Mouse (Mus musculus) hindbrain, embryonic 14.5 days (tissue): Measurements from ENCODE around the gene Zfp346. TPM values are rescaled to one million over a fixed set of nuclear protein-coding genes. Genes with fewer than 3 reads are reported as not detected.

Experiments used
- ATAC-seq: fragments of 200-750 bp; cut with Nextera tagmentation; 2 replicates; pipeline ENCODE4 v1.8.0; 2017; ENCODE audit warnings: moderate number of reproducible peaks, mild to moderate bottlenecking, moderate TSS enrichment, moderate library complexity; ENCODE audit not compliant: low FRiP score
- DNase-seq: peaks from one replicate; pipeline ENCODE4 v3.0.0-alpha.2; 2015; ENCODE audit warnings: low spot score
- H3K27ac ChIP-seq: fragments of 300-500 bp; sonication (generic); 2 replicates; pipeline ENCODE4 v1.5.1; 2014; ENCODE audit warnings: mild to moderate bottlenecking, moderate library complexity
- H3K27me3 ChIP-seq: fragments of 300-500 bp; sonication (generic); 2 replicates; pipeline ENCODE4 v1.6.1; 2014; ENCODE audit warnings: mild to moderate bottlenecking, low read length, mixed read lengths; ENCODE audit not compliant: control insufficient read depth, insufficient read depth
- H3K36me3 ChIP-seq: fragments of 300-500 bp; sonication (generic); replicated peaks from 2 replicates; pipeline ENCODE4 v1.6.1; 2014; ENCODE audit not compliant: control insufficient read depth, insufficient read depth
- H3K4me1 ChIP-seq: fragments of 300-500 bp; sonication (generic); replicated peaks from 2 replicates; pipeline ENCODE4 v1.6.1; 2014; ENCODE audit warnings: antibody characterized with exemption, low read length, mixed read lengths; ENCODE audit not compliant: control insufficient read depth, insufficient read depth
- H3K4me2 ChIP-seq: fragments of 300-500 bp; sonication (generic); replicated peaks from 2 replicates; pipeline ENCODE4 v1.6.1; 2014; ENCODE audit warnings: mild to moderate bottlenecking, moderate library complexity
- H3K4me3 ChIP-seq: fragments of 300-500 bp; sonication (generic); replicated peaks from 2 replicates; pipeline ENCODE4 v1.5.1; 2014; ENCODE audit warnings: mild to moderate bottlenecking, low read length
- H3K9ac ChIP-seq: fragments of 300-500 bp; sonication (generic); 2 replicates; pipeline ENCODE4 v1.6.1; 2014
- H3K9me3 ChIP-seq: fragments of 300-500 bp; sonication (generic); 2 replicates; pipeline ENCODE4 v1.6.1; 2016; ENCODE audit warnings: low read length; ENCODE audit not compliant: control insufficient read depth
- WGBS: fragments of 180-500 bp; shearing (Covaris S2); extraction: QIAGEN DNeasy Blood & Tissue Kit; methylation state at CpG from one replicate; pipeline ENCODE4 v1.1.7; 2014; 5-methylcytosine and 5-hydroxymethylcytosine counted together
- polyA plus RNA-seq: library from polyadenylated mRNA; unstranded; fragments of >200 nt; fragmentation: Nextera tagmentation; extraction: Ambion mirVana; gene quantifications from 2 replicates; pipeline ENCODE4 v1.2.1, GENCODE M21; 2014

The Zfp346 gene
- polyA plus RNA-seq, 1 experiment from 2014 or later, result 33.4 TPM

DNA sequence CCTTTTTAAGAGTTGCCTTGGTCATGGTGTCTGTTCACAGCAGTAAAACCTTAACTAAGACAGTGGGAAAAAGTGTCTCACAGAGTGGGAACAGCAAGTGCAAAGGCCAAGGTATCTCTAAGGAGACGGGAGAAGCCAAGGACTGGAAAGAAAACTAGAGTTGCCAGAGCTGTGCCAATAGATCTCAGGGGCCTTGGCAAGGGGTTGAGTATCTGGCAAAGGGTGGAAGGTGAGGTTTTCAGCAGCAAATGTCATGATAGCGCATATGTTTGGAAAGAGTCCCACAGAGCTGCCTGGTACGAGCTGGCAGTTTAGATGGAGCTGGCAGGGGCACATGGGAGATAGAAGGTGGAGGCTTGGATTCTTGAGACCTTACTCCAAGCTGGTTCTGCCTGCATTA is 74.5 kb downstream of the Zfp346 start:
- no peaks in the 10 kb centered on the region for H3K36me3 ChIP-seq
- DNase-seq, result no peak
- no peak overlapping the region for H3K9ac ChIP-seq
- no peaks in the 10 kb centered on the region for H3K27me3 ChIP-seq
- no peak overlapping the region for H3K4me2 ChIP-seq
- no peak overlapping the region for H3K27ac ChIP-seq
- 91% methylated on average over 3 of the region's 3 CpGs for WGBS
- H3K9me3 ChIP-seq, result no peaks in the 10 kb centered on the region
- no peaks in the 10 kb centered on the region for H3K4me1 ChIP-seq
- no peak for ATAC-seq
- H3K4me3 ChIP-seq, result no peak overlapping the region

DNA sequence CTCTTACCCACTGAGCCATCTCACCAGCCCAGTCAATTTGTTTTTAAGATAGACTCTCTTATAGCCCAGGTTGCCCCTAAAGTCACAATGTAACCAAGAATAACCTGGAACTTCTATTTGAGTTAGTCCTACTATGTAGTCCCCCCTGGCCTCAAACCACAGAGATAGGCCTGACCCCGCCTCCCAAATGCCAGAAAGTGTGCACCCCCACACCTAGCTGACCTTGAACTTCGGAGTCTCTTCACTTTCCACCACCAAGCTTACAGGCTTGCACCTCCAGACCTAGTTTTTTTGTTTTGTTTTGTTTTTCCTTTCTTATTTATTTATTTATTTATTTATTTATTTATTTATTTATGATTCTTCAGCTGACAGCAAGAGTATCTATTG is 76.7 kb downstream of the Zfp346 start:
- DNase-seq (no peak), ATAC-seq (no peak)
- Histone ChIP-seq H3K4me1 (no peaks in the 10 kb centered on the region), H3K4me3 (peak overlapping the region; percentile 6; the same call in 1 of the 2 replicates), H3K9ac (no peak overlapping the region), H3K36me3 (no peaks in the 10 kb centered on the region), H3K4me2 (peak overlapping the region; percentile 39), H3K27ac (no peak overlapping the region), H3K27me3 (no peaks in the 10 kb centered on the region), H3K9me3 (no peaks in the 10 kb centered on the region)
- WGBS, result 78% methylated on average over 2 of the region's 2 CpGs

DNA sequence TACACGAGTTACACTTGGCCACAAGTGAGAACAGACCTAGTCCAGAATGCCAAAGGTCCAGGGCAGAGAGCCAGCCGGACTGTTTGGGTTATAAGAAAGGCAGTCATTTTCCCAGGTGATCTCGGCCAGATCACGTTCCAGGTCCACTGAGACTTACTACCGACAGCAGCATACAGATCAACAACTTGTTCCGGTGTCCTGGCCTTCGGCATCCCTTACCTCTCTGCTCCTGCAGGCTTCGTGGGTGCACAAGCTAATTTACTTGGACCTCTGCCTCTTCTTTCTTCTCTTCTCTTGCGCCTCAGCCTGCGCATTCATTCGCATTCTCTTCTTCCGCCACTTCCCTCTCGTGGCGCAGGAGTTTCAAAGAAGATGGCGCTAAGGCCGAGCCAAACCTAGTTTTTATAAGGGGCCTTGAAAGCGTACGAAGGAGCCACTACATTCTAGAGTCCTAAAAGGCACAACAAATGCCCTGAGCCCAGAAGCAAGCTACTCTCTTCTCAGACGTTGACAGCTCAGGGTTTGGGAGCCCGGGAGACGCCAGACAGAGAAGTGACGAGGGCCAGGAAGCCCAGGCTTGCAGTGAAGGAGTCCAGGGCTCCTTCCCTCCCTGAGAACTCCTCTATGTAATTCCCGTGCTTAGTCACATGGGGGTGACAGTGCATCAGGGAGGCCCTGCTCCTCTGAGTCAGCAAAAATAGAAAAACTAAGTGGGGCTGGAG is 77.2 kb downstream of the Zfp346 start:
- H3K4me2 ChIP-seq, result peak overlapping the region; percentile 39
- peak overlapping the region; percentile 2; the same call in 1 of the 2 replicates for H3K9ac ChIP-seq
- 3% methylated on average over 23 of the region's 23 CpGs for WGBS
- H3K4me3 ChIP-seq, result peak overlapping the region; percentile 6
- no peaks in the 10 kb centered on the region for H3K27me3 ChIP-seq
- no peaks in the 10 kb centered on the region for H3K9me3 ChIP-seq
- DNase-seq, result peak; percentile 74
- ATAC-seq, result peak; percentile 84
- H3K36me3 ChIP-seq, result no peaks in the 10 kb centered on the region
- no peaks in the 10 kb centered on the region for H3K4me1 ChIP-seq
- H3K27ac ChIP-seq, result peak overlapping the region; percentile 72

DNA sequence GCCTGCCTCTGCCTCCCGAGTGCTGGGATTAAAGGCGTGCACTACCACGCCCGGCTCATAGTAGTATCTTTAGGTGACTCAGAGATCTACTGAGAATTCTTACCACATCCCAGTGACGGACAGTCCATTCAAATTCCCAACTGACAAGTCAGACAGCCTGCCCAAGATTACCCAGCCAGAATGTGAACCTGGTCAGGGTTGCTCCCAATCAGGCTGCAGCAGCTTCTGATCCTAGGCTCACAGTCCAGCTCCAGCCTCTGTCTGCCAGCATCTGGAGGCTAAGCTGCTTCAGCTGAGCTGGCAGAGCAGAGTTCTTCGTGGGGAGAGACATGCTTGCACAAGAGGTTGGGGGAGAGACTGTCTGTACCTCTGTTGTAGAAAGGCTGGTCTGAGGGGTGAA is 78.3 kb downstream of the Zfp346 start:
- Histone ChIP-seq H3K9me3 (no peaks in the 10 kb centered on the region), H3K4me2 (no peak overlapping the region), H3K9ac (no peak overlapping the region), H3K27me3 (no peaks in the 10 kb centered on the region), H3K36me3 (no peaks in the 10 kb centered on the region), H3K27ac (no peak overlapping the region), H3K4me3 (no peak overlapping the region), H3K4me1 (no peaks in the 10 kb centered on the region)
- no peak for DNase-seq
- WGBS, result 87% methylated on average over 6 of the region's 6 CpGs
- ATAC-seq, result no peak

Other genes with a start within 250 kb of the Zfp346 start
- 15.3 and 16.9 TPM in 2 replicates for gene Unc5a, start 155.9 kb upstream of the Zfp346 start, polyA plus RNA-seq
- 0.70 and 0.83 TPM in 2 replicates for gene Hk3, start 83.9 kb upstream of the Zfp346 start, polyA plus RNA-seq
- gene Uimc1, start 5.0 kb upstream of the Zfp346 start, polyA plus RNA-seq, result 20.8 and 21.5 TPM in 2 replicates
- not detected in 2 replicates for gene Gm17617, start 28.2 kb downstream of the Zfp346 start, polyA plus RNA-seq
- gene Fgfr4, start 47.3 kb downstream of the Zfp346 start, polyA plus RNA-seq, result 0.92 and 1.7 TPM in 2 replicates
- 53.9 and 70.7 TPM in 2 replicates for gene Nsd1, start 104.5 kb downstream of the Zfp346 start, polyA plus RNA-seq
- gene Prelid1, start 215.2 kb downstream of the Zfp346 start, polyA plus RNA-seq, result 347 and 348 TPM in 2 replicates
- gene Rab24, start 216.6 kb downstream of the Zfp346 start, polyA plus RNA-seq, result 92.6 and 95.8 TPM in 2 replicates
- 8.4 and 8.7 TPM in 2 replicates for gene Mxd3, start 224.5 kb downstream of the Zfp346 start, polyA plus RNA-seq